Mouse (Mus musculus) testis, adult 2 months (tissue): ENCODE results near the gene Trp63.

Experiments used
- CTCF ChIP-seq: fragments of 200-500 bp; IDR thresholded peaks from 2 replicates; pipeline ENCODE4 v1.5.1; 2012; ENCODE audit warnings: low read depth, mild to moderate bottlenecking, inconsistent platforms, low read length, moderate library complexity; ENCODE audit not compliant: control insufficient read depth, insufficient read depth, insufficient replicate concordance
- POLR2A ChIP-seq: fragments of 200-500 bp; IDR thresholded peaks from 2 replicates; pipeline ENCODE4 v1.6.1; 2012; ENCODE audit warnings: low read depth, mild to moderate bottlenecking, inconsistent platforms, low read length, moderate library complexity; ENCODE audit not compliant: control insufficient read depth

GRCm38 (mm10) chr16:25899657-25900056 lies 216.1 kb downstream of the Trp63 start:
- TF ChIP-seq POLR2A (no peak), CTCF (no peak)
